Mouse (Mus musculus) limb, embryonic 15.5 days (tissue): Measurements from ENCODE around the gene Gpr160. TPM values are rescaled to one million over a fixed set of nuclear protein-coding genes. Genes with fewer than 3 reads are reported as not detected.
"Not testable (repeated sequence)": the region's sequence is repeated elsewhere in the genome, so short reads cannot be mapped to it uniquely, and the experiment has no call there.

Experiments used
- ATAC-seq: fragments of 200-750 bp; cut with Nextera tagmentation; 2 replicates; pipeline ENCODE4 v1.8.0; 2017; ENCODE audit warnings: low read depth, moderate TSS enrichment; ENCODE audit not compliant: insufficient number of reproducible peaks, low FRiP score, low TSS enrichment
- H3K27ac ChIP-seq: fragments of 300-500 bp; sonication (generic); 2 replicates; pipeline ENCODE4 v1.5.1; 2015; ENCODE audit warnings: moderate library complexity, mild to moderate bottlenecking, inconsistent platforms
- H3K27me3 ChIP-seq: fragments of 300-500 bp; sonication (generic); 2 replicates; pipeline ENCODE4 v1.6.1; 2015; ENCODE audit warnings: inconsistent platforms
- H3K36me3 ChIP-seq: fragments of 300-500 bp; sonication (generic); 2 replicates; pipeline ENCODE4 v1.6.1; 2015; ENCODE audit warnings: inconsistent platforms
- H3K4me1 ChIP-seq: fragments of 300-500 bp; sonication (generic); 2 replicates; pipeline ENCODE4 v1.6.1; 2015; ENCODE audit warnings: inconsistent platforms
- H3K4me2 ChIP-seq: fragments of 300-500 bp; sonication (generic); 2 replicates; pipeline ENCODE4 v1.6.1; 2015; ENCODE audit warnings: mild to moderate bottlenecking, inconsistent platforms
- H3K4me3 ChIP-seq: fragments of 300-500 bp; sonication (generic); 2 replicates; pipeline ENCODE4 v1.5.1; 2015; ENCODE audit warnings: mild to moderate bottlenecking, inconsistent platforms
- H3K9ac ChIP-seq: fragments of 300-500 bp; sonication (generic); 2 replicates; pipeline ENCODE4 v1.6.1; 2015; ENCODE audit warnings: inconsistent platforms
- H3K9me3 ChIP-seq: fragments of 300-500 bp; sonication (generic); 2 replicates; pipeline ENCODE4 v1.6.1; 2016; ENCODE audit warnings: inconsistent platforms
- WGBS: fragments of 180-500 bp; shearing (Covaris S2); methylation state at CpG from one replicate; pipeline ENCODE4 v1.1.7; 2015; 5-methylcytosine and 5-hydroxymethylcytosine counted together
- polyA plus RNA-seq: library from polyadenylated mRNA; unstranded; fragments of >200 nt; fragmentation: Nextera tagmentation; extraction: Ambion mirVana; gene quantifications from 2 replicates; pipeline ENCODE4 v1.2.1, GENCODE M21; 2015

Gpr160 gene
- polyA plus RNA-seq = 16.8 and 18.6 TPM in 2 replicates

- H3K27ac ChIP-seq = peak within 1 kb of the TSS; percentile 43
- H3K4me2 ChIP-seq = peak within 1 kb of the TSS; percentile 98
- ATAC-seq = peak; percentile 63; the same call in 1 of the 2 replicates
- H3K4me3 ChIP-seq = peak within 1 kb of the TSS; percentile 52
- H3K9ac ChIP-seq = peak within 1 kb of the TSS; percentile 35; the same call in 1 of the 2 replicates
- under 1% methylated on average over 75 of the region's 75 CpGs for WGBS
- peaks cover 8% of the 10 kb centered on the region; the same call in 1 of the 2 replicates for H3K4me1 ChIP-seq
- no peaks in the 10 kb centered on the region for H3K9me3 ChIP-seq
- H3K36me3 ChIP-seq = no peaks in the 10 kb centered on the region
- H3K27me3 ChIP-seq = peaks cover 8% of the 10 kb centered on the region
Measured at GRCm38 (mm10) chr3:30855604-30856458, at the start of gene Gpr160. Gene Gpr160 (plus strand): TSS chr3:30855950.

- H3K9me3 ChIP-seq = no peaks in the 10 kb centered on the region
- no peak overlapping the region for H3K4me3 ChIP-seq
- ATAC-seq = no peak
- H3K4me1 ChIP-seq = no peaks in the 10 kb centered on the region
- 85% methylated on average over 3 of the region's 3 CpGs for WGBS
- peaks cover 47% of the 10 kb centered on the region for H3K36me3 ChIP-seq
- H3K27ac ChIP-seq = no peak overlapping the region
- no peaks in the 10 kb centered on the region for H3K27me3 ChIP-seq
- no peak overlapping the region for H3K4me2 ChIP-seq
- no peak overlapping the region for H3K9ac ChIP-seq
Measured at GRCm38 (mm10) chr3:30812881-30813280, 42.9 kb upstream of the Gpr160 start.

- Histone ChIP-seq H3K9me3 (no peaks in the 10 kb centered on the region), H3K4me1 (no peaks in the 10 kb centered on the region), H3K4me2 (no peak overlapping the region), H3K9ac (no peak overlapping the region), H3K36me3 (peaks cover 50% of the 10 kb centered on the region), H3K4me3 (no peak overlapping the region), H3K27me3 (no peaks in the 10 kb centered on the region), H3K27ac (no peak overlapping the region)
- 94% methylated on average over 16 of the region's 16 CpGs for WGBS
- no peak for ATAC-seq
Measured at GRCm38 (mm10) chr3:30818630-30819125, 37.1 kb upstream of the Gpr160 start.

- no peak overlapping the region for H3K4me3 ChIP-seq
- WGBS = 91% methylated on average over 8 of the region's 8 CpGs
- H3K4me2 ChIP-seq = no peak overlapping the region
- H3K4me1 ChIP-seq = no peaks in the 10 kb centered on the region
- no peak overlapping the region for H3K9ac ChIP-seq
- no peaks in the 10 kb centered on the region for H3K9me3 ChIP-seq
- ATAC-seq = no peak
- H3K27me3 ChIP-seq = no peaks in the 10 kb centered on the region
- H3K36me3 ChIP-seq = peaks cover 35% of the 10 kb centered on the region
- no peak overlapping the region for H3K27ac ChIP-seq
Measured at GRCm38 (mm10) chr3:30822163-30822562, 33.6 kb upstream of the Gpr160 start.

GRCm38 (mm10) chr3:30826069-30826468, 29.7 kb upstream of the Gpr160 start:
- no peak for ATAC-seq
- Histone ChIP-seq H3K27ac (no peak overlapping the region), H3K4me2 (no peak overlapping the region), H3K9me3 (no peaks in the 10 kb centered on the region), H3K9ac (no peak overlapping the region), H3K4me1 (no peaks in the 10 kb centered on the region), H3K4me3 (no peak overlapping the region), H3K27me3 (no peaks in the 10 kb centered on the region), H3K36me3 (peaks cover 11% of the 10 kb centered on the region)
- 86% methylated on average over 5 of the region's 5 CpGs for WGBS

GRCm38 (mm10) chr3:30831848-30832606, 23.7 kb upstream of the Gpr160 start:
- Histone ChIP-seq H3K4me2 (no peak overlapping the region), H3K27ac (no peak overlapping the region), H3K4me3 (no peak overlapping the region), H3K9me3 (no peaks in the 10 kb centered on the region), H3K36me3 (no peaks in the 10 kb centered on the region), H3K9ac (no peak overlapping the region), H3K4me1 (no peaks in the 10 kb centered on the region), H3K27me3 (no peaks in the 10 kb centered on the region)
- WGBS = 72% methylated on average over 15 of the region's 15 CpGs
- no peak for ATAC-seq

- no peak overlapping the region for H3K27ac ChIP-seq
- no peaks in the 10 kb centered on the region for H3K9me3 ChIP-seq
- no peak overlapping the region for H3K4me2 ChIP-seq
- H3K36me3 ChIP-seq = no peaks in the 10 kb centered on the region
- WGBS = 82% methylated on average over 3 of the region's 3 CpGs
- no peak overlapping the region for H3K4me3 ChIP-seq
- H3K27me3 ChIP-seq = no peaks in the 10 kb centered on the region
- H3K9ac ChIP-seq = no peak overlapping the region
- H3K4me1 ChIP-seq = no peaks in the 10 kb centered on the region
- no peak for ATAC-seq
Measured at GRCm38 (mm10) chr3:30833254-30833653, 22.5 kb upstream of the Gpr160 start.

GRCm38 (mm10) chr3:30845755-30846154, 10.0 kb upstream of the Gpr160 start:
- no peak for ATAC-seq
- no peak overlapping the region for H3K4me2 ChIP-seq
- H3K4me3 ChIP-seq = no peak overlapping the region
- no peak overlapping the region for H3K9ac ChIP-seq
- 64% methylated on average over 2 of the region's 2 CpGs for WGBS
- H3K27ac ChIP-seq = no peak overlapping the region
- H3K27me3 ChIP-seq = no peaks in the 10 kb centered on the region
- H3K9me3 ChIP-seq = no peaks in the 10 kb centered on the region
- H3K36me3 ChIP-seq = no peaks in the 10 kb centered on the region
- no peaks in the 10 kb centered on the region for H3K4me1 ChIP-seq

- Histone ChIP-seq H3K27ac (no peak overlapping the region), H3K4me1 (no peaks in the 10 kb centered on the region), H3K4me2 (no peak overlapping the region), H3K9me3 (no peaks in the 10 kb centered on the region), H3K4me3 (no peak overlapping the region), H3K9ac (no peak overlapping the region), H3K27me3 (no peaks in the 10 kb centered on the region), H3K36me3 (no peaks in the 10 kb centered on the region)
- ATAC-seq = no peak
- WGBS = 54% methylated on average over 1 of the region's 1 CpGs
Measured at GRCm38 (mm10) chr3:30847413-30847812, 8.3 kb upstream of the Gpr160 start.

GRCm38 (mm10) chr3:30851422-30851821, 4.3 kb upstream of the Gpr160 start:
- peaks cover 8% of the 10 kb centered on the region; the same call in 1 of the 2 replicates for H3K4me1 ChIP-seq
- no peak overlapping the region for H3K27ac ChIP-seq
- H3K36me3 ChIP-seq = no peaks in the 10 kb centered on the region
- 82% methylated on average over 5 of the region's 6 CpGs for WGBS
- no peak overlapping the region for H3K4me2 ChIP-seq
- no peak overlapping the region for H3K9ac ChIP-seq
- no peak overlapping the region for H3K4me3 ChIP-seq
- peaks cover 8% of the 10 kb centered on the region for H3K27me3 ChIP-seq
- no peaks in the 10 kb centered on the region for H3K9me3 ChIP-seq
- no peak for ATAC-seq

GRCm38 (mm10) chr3:30853596-30853995, 2.2 kb upstream of the Gpr160 start:
- no peak overlapping the region for H3K27ac ChIP-seq
- WGBS = 81% methylated on average over 5 of the region's 5 CpGs
- H3K4me2 ChIP-seq = no peak overlapping the region
- peaks cover 8% of the 10 kb centered on the region for H3K27me3 ChIP-seq
- no peaks in the 10 kb centered on the region for H3K9me3 ChIP-seq
- H3K4me1 ChIP-seq = peaks cover 8% of the 10 kb centered on the region; the same call in 1 of the 2 replicates
- ATAC-seq = no peak
- H3K36me3 ChIP-seq = no peaks in the 10 kb centered on the region
- H3K4me3 ChIP-seq = no peak overlapping the region
- no peak overlapping the region for H3K9ac ChIP-seq

- not testable (repeated sequence) for H3K9me3 ChIP-seq, H3K27ac ChIP-seq, H3K9ac ChIP-seq, H3K4me3 ChIP-seq, ATAC-seq, H3K4me1 ChIP-seq, H3K27me3 ChIP-seq, H3K36me3 ChIP-seq, H3K4me2 ChIP-seq
- 96% methylated on average over 8 of the region's 8 CpGs for WGBS
Measured at GRCm38 (mm10) chr3:30859599-30859998, 3.8 kb downstream of the Gpr160 start.
